Mouse (Mus musculus): Measurements from ENCODE around the gene Abcb8.
"Not testable (repeated sequence)": the region's sequence is repeated elsewhere in the genome, so short reads cannot be mapped to it uniquely, and the experiment has no call there.

The Abcb8 gene

DNA sequence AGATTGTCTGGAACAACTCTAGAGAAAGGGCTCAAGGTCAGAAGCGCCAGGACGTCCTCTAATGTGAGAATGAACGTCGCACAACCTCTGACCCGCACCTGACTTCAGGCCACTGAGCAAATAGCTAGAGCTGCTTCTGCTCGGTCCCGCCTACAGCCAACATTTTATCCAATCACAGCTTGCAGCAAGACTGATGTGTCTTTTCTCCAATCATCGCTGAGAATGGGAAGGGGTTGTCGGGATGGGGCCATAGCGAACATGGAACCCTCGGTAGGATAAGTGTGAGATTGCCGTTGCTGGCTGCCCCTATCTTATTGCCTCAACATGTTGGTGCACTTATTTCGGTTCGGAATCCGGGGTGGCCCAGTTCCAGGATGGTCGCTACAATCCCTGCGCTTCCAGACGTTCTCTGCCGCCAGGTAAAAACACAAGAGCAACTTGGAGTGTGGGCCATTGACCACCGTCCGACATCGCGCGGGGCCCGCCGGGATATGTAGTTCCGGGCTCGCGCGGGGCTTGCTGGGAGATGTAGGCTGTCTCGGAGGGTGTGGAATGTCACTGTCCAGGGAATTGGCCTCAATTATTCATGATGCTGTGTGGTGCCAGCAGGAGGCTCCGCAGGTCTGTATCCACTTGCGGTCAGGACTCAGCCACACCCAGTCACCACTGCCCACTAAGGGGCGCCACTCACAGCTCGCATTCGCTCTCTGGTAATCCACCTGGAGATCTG, 867 bp downstream of the Abcb8 start:
- peak; percentile 91 to 92 for DNase-seq (ENCODE audit: low spot score in 2 of 2)

DNA sequence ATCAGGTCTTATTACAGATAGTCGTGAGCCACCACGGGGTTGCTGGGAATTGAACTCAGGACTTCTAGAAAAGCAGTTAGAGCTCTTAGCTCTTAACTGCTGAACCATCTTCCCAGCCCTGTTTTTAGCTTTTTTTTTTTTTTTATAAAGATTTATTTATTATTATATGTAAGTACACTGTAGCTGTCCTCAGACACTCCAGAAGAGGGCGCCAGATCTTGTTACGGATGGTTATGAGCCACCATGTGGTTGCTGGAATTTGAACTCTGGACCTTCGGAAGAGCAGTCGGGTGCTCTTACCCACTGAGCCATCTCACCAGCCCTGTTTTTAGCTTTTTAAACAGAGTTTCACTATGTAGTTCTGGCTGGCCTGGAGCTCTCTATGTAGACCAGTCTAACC, 2.8 kb downstream of the Abcb8 start:
- not testable (repeated sequence) for DNase-seq (ENCODE audit: low spot score in 2 of 2)

DNA sequence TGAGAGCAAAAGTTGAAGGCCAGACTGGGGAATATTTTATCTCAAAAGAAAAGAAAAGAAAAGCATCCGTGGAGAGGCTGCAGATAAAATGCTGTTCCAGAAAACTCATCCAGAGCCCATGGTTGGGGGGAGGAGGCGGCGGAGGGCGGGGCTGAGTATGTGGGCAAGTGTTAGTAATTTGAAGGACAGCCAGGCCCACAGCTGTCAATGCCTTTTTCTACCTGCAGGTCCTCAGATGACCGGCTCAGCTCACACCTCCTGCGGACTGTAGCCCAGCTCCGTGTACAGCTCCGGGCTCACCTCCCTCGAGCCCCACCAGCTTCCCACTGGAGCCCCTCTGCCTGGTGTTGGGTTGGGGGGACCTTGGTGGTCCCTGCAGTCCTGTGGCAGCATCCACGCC, 6.2 kb downstream of the Abcb8 start:
- DNase-seq (ENCODE audit: low spot score in 2 of 2), result no peak

DNA sequence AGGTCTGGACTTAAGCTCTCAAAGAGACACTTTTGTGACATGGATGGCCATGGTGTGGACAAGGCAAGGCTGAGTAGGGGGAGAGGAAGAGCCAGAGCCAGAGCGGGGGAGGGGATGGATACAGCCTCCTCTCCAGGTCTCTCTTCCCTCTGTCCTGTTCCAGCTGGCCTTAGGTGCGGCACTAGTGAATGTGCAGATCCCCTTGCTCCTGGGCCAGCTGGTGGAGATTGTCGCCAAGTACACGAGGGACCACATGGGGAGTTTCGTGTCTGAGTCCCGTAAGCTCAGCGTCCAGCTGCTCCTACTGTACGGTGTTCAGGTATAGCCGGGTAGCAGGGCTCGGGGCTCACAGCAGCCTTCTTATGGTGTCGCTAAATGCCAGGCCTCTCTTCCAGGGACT, 6.9 kb downstream of the Abcb8 start:
- DNase-seq (ENCODE audit: low spot score in 2 of 2), result no peak

DNA sequence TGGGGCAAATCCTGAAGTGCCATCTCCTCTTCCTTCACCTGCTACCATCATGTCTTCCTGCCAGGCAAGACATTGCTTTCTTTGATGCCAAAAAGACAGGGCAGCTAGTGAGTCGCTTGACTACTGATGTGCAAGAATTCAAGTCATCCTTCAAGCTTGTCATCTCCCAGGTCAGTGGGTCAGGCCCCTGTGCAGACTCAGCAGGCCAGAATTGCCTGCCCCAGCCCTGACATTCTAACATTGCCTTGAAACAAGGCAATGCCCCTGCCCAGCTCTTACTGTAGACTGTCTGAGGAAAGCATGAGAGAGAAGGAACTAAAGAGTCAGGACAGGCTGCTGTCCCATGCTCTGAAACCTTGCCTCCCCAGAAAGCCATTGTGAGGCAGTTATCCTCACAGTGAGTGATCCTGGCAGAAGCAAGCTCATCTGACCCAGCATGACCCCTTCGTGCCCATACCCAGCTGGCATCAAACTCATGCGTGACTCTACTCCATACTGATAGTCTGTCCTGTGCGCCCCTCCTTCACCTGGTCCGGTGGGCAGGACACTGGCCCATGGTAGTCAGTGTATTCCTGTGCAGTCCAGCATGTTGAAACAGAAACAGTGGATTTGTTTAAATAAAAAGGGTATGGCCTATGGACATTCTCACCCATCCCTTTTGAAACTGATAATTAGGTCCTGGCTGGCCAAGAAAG, 7.6 kb downstream of the Abcb8 start:
- no peak for DNase-seq (ENCODE audit: low spot score in 2 of 2)

DNA sequence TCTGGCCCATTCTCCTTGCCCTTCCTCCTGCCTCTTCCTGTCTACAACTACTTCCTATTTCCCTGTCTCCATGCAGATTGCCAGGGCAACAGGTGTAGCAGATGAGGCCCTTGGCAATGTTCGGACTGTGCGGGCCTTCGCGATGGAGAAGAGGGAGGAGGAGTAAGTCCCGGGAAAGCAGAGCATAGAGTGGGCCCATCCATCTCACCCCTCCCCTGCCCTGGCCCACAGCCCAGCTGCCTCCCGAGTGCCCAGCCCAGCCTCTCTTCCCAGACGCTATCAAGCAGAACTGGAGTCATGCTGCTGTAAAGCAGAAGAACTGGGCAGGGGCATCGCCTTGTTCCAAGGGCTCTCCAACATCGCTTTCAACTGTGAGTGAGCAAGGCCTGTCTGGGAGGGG, 8.5 kb downstream of the Abcb8 start:
- DNase-seq (ENCODE audit: low spot score in 2 of 2), result no peak

DNA sequence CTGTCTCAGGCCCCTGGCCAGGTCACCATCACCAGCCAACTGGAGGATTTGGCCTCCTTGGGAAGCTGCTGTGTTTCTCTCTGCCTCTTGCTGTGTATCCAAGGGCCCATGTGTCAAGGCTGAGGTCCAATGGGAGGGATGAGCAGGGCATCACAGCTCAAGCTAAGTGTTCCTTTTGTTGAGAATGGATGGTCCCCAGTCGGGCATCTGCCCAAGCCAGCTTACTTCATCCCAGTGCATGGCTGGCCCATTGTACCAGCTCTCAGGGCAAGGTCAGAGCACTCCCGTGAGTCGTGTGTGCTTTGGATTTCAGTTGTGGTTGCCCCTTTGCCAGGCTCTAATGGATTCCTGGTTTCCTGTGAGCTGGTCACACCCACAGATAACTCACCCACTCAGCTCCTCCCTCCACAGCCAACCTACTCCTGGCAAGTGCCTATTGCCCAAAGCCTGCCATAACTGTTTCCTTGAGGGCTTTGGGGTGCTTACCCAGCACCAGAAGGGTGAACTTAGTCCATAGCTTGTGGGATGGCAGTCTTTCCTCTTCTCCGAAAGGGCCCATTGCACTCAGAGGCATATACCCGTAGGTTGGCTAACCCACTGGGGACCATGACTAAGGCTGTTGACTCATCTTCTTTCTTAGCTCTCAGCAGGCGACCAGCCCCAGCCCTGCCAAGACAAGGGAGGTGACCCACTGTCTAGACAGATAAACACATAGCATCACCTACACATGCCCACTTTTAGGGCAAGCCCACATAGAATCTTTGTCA, 11.3 kb downstream of the Abcb8 start:
- DNase-seq (ENCODE audit: low spot score in 2 of 2), result no peak

DNA sequence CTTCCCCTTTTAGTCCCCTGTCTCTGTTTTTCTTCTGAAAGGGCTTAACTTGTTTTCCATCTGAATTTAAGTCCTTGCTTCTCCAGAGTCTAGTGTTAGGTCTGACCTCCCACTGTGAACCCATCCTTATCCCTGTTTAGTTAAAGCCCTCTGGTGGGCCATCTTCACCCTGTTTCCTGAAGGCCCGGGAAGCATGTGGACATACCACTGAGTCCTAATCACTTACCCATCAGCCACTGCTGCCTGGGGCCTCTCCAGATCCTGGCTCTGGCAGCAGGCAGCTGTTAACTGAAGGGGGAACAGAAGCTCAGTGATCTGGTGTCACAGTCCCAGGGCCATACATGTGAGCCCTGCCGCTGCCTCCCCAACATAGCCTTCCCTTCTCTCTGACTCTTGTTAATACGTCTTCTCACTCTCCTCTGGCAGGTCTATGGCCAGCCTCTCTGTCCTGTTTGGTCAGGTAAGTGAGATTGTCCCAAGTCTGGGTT, 12.0 kb downstream of the Abcb8 start:
- no peak for DNase-seq (ENCODE audit: low spot score in 2 of 2)

DNA sequence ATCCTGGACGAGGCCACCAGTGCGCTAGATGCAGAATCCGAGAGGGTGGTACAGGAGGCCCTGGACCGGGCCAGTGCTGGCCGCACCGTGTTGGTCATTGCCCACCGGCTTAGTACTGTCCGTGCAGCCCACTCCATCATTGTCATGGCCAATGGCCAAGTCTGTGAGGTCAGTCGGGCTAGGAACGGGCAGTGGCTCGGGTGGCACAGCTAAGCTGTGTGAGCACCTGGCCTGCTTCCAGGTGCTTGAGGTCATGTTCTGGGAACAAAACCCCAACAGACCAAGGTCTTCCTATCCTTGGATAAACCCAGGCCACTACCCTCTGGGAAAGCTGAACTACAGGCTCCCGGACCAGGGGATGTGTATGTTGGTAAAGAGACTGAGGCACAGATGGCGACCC, 15.2 kb downstream of the Abcb8 start:
- no peak for DNase-seq (ENCODE audit: low spot score in 2 of 2)

DNA sequence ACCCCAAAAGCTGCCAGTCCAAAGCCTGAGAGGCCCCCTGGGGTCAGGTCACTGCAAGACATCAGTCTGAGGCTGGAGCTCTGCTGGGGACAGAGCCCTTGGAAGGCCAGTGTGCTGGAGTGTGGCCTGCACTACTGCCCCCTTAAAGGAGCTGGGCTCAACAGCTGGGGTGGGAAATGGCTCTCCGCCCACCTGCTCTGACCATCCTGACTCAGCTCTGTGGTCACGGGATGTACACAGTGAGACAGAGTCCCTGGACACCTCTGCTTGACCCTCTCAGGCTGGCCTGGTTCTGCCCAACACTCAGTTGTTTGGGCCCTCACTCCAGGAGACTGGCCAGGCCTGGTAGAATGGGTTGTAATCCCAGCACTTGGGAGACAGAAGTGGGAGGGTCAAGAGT, 16.0 kb downstream of the Abcb8 start:
- DNase-seq (ENCODE audit: low spot score in 2 of 2), result no peak

DNA sequence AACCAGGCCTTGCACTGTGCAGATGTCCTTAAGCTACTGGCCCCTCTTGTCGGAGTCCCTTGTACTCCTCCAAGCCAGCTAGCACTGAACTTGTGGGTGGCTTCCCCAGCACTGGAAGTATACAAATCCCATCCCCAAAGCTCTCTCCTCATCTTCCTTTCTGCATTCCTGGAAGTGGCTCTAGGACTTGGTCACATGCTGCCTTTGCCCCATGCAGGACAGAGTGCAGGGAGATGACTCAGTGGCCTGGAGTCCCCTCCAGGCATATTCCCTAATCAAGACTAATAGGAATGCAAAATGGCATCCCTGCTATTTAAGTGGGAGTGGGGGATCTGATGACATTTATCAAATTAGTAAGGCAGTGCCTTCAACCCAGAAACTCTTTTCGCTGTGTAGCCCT, 18.6 kb downstream of the Abcb8 start:
- DNase-seq (ENCODE audit: low spot score in 2 of 2), result no peak

DNA sequence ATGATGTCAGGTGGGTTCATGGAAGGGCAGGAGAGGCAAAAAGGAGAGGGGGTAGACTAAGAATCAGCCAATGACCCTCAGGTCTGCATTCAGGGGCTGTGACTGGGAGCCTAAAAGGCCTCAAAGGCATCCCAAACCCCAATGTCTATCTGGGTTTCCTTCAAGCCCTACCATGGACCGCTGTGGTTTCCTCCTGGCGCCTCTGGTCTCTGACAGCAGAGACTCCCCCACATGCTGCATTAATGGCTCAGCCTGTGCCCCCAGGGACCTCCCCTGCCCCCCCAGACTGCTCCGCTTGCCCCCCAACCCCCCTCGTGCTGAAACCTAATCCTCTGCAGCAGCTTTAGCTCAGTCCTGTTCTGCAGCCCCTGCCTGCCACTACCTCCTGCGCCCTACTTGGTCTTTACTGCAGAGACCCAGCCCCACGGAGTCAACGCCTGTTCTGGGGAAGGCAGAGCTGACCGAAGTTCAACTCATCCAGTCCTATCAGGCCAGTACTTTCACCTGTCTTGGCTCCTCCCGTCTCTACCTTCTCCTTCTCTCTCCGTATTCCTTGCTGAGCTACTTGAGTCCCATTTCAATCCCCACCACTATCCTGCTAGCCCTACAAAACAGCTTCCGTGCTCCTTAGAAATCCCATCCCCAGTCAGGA, 19.7 kb downstream of the Abcb8 start, which contains the start of gene Asic3:
Asic3 (plus strand) TSS at position 351 of the 652 bp plus-strand sequence.
- DNase-seq (ENCODE audit: low spot score in 2 of 2), result no peak

DNA sequence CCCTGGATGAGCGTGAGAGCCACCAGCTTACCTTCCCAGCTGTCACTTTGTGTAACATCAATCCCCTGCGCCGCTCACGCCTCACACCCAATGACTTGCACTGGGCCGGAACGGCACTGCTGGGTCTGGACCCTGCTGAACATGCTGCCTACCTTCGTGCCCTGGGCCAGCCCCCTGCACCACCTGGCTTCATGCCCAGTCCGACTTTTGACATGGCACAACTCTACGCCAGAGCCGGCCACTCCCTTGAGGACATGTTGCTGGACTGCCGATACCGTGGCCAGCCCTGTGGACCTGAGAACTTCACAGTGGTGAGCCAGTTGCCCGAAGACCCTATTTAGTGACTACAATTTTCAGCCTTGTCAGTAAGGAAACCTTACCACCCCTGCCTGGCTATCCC, 20.5 kb downstream of the Abcb8 start:
- DNase-seq (ENCODE audit: low spot score in 2 of 2), result no peak

DNA sequence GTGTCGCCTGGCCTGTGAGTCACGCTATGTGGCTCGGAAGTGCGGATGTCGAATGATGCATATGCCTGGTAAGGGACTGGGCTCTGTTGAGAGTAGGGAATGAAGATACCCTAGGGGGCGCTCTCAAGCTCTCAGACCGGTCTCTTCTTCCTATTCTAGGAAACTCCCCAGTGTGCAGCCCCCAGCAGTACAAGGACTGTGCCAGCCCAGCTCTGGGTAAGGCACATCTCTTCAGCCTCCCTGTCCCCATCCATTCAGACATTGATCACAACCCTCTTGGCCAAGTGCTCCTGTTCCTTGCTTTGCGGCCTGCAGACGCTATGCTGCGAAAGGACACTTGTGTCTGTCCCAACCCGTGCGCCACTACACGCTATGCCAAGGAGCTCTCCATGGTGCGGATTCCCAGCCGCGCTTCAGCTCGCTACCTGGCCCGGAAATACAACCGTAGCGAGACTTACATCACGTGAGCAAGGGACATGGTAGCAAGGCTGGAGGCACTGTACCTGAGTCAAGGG, 22.8 kb downstream of the Abcb8 start:
- DNase-seq (ENCODE audit: low spot score in 2 of 2), result peak; percentile 29 to 73

DNA sequence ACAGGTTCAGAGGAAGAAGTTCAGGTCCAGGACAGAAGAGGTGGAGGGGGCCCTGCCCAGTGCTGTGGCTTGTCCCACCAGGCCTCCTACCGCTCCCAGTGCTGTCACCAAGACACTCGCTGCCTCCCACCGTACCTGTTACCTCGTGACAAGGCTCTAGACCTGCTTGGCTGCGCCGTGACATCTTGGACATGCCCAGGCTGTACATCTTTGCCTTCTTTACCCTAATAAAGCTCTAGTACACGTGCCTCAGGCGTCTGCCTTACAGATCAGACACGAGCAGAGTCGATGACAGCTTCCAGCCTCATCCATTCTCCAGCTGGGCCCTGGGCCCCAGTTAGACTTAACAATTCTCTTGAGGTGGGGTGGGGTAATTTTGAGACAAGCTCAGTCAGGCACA, 24.1 kb downstream of the Abcb8 start:
- DNase-seq (ENCODE audit: low spot score in 2 of 2), result no peak

DNA sequence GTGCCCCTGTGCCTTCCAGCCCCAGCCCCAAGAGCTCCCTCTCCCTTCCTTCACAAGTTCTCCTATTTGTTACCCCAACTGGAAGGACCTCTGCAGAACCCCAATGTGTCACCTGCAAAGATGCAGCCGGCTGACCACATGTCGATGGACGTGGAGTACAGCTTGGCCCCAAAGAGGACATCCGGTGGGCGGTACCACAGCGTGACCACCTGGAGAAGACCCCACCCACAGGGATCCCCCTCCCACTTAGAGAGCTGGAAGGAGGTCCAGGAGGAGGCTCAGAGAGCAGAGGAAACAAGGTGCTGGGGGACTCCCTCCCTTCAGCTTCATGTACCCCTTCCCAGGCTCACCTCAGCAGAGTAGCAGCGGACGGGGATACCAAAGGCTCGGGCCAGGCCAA, 26.9 kb downstream of the Abcb8 start:
- no peak for DNase-seq (ENCODE audit: low spot score in 2 of 2)

DNA sequence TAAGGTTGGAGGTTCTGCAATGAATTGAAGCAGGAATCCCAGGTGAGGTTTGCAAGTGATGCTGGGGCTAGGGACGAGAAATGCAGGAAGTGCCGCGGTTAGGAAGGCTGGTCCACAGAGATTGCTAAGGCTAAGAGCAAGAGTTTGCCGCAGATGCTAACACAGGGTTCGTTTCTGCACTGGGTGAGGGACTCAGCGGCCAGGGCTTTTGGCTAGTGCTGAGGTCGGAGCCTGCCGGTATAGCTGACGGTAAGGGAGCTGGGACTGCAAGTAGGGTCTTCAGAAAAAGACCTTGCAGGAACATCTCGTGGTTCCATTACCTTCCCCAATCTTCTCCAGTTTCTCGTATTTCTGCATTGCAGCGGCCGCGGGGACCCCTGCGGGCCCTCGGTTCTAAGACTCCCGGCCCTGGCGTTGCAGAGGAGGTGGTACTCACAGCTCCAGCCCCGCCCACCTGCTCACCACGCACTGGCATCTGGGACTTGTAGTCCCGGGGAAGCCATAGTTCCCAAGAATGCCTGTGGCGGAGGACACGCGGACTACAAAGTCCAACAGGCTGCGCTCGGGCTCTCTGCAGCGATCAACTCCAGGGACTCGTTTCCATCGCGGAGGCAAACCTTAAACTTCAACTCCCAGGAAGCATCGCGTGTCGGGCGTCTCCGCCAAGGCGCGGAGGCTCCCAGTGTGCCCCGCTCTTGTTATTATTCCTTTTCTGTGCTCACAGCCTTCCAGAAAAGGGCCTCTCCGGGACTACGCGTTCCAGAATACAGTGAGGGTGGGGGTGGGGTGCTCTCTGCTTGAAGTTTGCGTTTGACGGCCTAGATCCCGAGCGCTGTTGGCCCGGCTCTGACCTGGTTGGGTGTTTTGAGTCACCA, 29.9 kb downstream of the Abcb8 start, which contains the start of the genes Cdk5 and Slc4a2:
Cdk5 (minus strand) TSS at position 402 of the 875 bp plus-strand sequence.
Slc4a2 (plus strand) TSS at position 709 of the 875 bp plus-strand sequence.
- peak; percentile 92 to 97 for DNase-seq (ENCODE audit: low spot score in 2 of 2)

DNA sequence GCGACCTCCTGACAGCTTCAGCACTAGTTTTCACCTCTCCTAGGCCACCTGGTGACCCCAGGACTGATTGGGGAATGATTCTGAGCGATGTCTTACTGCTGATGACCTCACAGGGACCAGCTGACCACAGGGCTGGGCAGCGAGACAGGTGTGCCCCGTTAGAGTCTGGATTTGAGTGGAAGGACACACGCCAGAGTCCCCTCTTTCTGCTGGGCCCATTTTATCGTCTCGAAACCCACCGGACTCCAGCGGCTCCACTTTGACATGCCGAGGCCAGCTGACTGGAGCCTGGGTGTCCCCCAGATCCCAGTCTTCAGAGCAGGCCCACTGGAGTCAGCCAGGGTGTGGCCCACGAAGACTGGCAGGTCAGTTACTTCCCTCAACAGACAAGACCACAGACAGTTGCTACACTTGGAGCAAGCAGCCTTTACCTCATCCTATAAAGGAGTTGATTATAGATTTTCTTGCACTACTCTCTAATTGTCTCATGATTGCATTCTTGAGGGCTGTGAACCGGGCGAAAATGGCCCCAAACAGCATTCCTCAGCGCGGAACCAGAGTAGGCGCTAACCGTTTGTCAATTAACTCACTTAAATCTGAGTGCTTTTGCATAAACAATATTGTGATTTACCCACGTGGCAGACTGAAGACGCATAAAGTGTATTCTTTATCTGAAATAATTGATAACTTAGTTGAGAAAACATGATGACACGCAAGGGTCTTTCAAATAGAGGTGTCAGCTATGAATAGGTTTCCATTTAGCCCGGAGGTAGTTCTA, 30.7 kb downstream of the Abcb8 start:
- DNase-seq (ENCODE audit: low spot score in 2 of 2), result peak; percentile 58 to 68

DNA sequence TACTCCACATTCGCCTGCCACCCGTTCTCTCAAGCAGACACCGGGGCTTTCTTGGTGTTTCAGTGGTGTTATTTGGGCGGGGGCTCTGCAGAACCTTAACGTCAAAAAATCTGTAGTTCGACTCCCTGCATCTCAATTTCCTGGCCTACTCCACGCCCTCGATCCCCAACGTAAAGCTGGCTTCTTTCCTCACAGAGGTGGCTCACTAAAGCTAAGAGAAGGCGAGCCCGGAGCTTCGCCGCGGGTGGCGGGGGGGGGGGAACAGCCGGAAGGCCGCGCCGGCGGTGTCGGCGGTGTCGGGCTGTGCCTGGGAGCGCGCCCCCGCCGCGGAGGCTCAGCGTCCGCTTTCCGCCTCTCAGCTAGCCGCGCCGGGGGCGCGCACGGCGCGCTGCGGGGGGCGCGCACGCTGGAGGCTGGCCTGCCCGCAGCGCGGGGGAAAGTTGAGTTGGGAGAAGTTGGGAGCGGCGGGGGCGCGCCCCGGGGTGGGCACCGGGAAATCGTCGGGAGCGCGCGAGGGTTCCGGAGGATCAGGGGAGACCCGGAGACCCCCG, 31.5 kb downstream of the Abcb8 start:
- peak; percentile 63 to 89 for DNase-seq (ENCODE audit: low spot score in 2 of 2)

Measured in spleen, postnatal 10 days (tissue).